Mouse (Mus musculus) spleen, adult 2 months (tissue): ENCODE data around the gene Castor2.

Experiments
- CTCF ChIP-seq: fragments of 200-500 bp; IDR thresholded peaks from 2 replicates; pipeline ENCODE4 v1.5.1; 2011; ENCODE audit warnings: mild to moderate bottlenecking, inconsistent platforms; ENCODE audit not compliant: insufficient read depth, insufficient read length, insufficient replicate concordance; ENCODE audit errors: extremely low read depth
- POLR2A ChIP-seq: fragments of 200-500 bp; IDR thresholded peaks from 2 replicates; pipeline ENCODE4 v1.6.1; 2011; ENCODE audit warnings: low read depth, low read length, inconsistent platforms

DNA sequence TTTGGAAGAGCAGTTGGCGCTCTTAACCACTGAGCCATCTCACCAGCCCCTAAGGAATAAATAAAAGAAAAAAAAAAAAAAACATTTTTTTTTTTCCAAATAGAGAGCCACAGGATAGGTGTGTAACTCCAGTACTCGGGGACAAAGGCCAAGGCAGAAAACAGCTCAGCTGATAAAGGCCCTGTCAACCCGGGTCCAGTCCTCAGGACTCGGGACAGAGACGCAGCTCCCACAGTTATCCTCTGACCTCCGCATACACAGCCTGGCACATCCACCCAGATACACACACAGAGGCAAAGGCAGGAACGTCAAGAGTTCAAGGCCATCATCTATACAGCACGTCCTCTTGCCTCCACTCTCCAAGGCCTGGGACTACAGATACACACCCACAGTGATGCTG, 70.7 kb downstream of the Castor2 start:
- no peak for TF ChIP-seq CTCF
- TF ChIP-seq POLR2A: no peak
